Mouse (Mus musculus): Measurements from ENCODE around the gene Lpin2. TPM values are rescaled to one million over a fixed set of nuclear protein-coding genes. Genes with fewer than 3 reads are reported as not detected.

Lpin2 gene
- polyA plus RNA-seq, 1 experiment = 6.3 TPM

- peaks cover 2% of the 10 kb centered on the region; the same call in 1 of the 2 replicates for H3K4me1 ChIP-seq (ENCODE audit: control insufficient read depth, insufficient read depth, insufficient read length, low read length)
- H3K4me3 ChIP-seq (ENCODE audit: insufficient read depth, low read depth, low read length) = no peak overlapping the region
- no peak overlapping the region for H3K27ac ChIP-seq (replicated peaks; ENCODE audit: low read depth, low read length)
Measured at GRCm38 (mm10) chr17:71291897-71292420, 109.6 kb downstream of the Lpin2 start.

- Histone ChIP-seq H3K27ac (replicated peaks; ENCODE audit: low read depth, low read length) (no peak overlapping the region), H3K4me1 (ENCODE audit: control insufficient read depth, insufficient read depth, insufficient read length, low read length) (no peaks in the 10 kb centered on the region; the same call in 1 of the 2 replicates), H3K4me3 (ENCODE audit: insufficient read depth, low read depth, low read length) (no peak overlapping the region)
Measured at GRCm38 (mm10) chr17:71292897-71293296, 110.5 kb downstream of the Lpin2 start.

GRCm38 (mm10) chr17:71294570-71294969 is 112.2 kb downstream of the Lpin2 start:
- H3K27ac ChIP-seq (replicated peaks; ENCODE audit: low read depth, low read length) = no peak overlapping the region

More at GRCm38 (mm10) chr17:71294570-71294969, 112.2 kb downstream of the Lpin2 start:
- Histone ChIP-seq H3K4me1 (ENCODE audit: control insufficient read depth, insufficient read depth, insufficient read length, low read length) (no peaks in the 10 kb centered on the region; the same call in 1 of the 2 replicates), H3K4me3 (ENCODE audit: insufficient read depth, low read depth, low read length) (no peak overlapping the region)

Other genes starting within 250 kb of the Lpin2 start
- 10.1 and 21.6 TPM in 2 replicates for gene Myom1, start 179.9 kb upstream of the Lpin2 start, polyA plus RNA-seq (2012; ENCODE audit: insufficient read depth, insufficient read length, missing spikeins)
- 287 and 322 TPM in 2 replicates for gene Myl12a, start 179.7 kb upstream of the Lpin2 start, polyA plus RNA-seq (2012; ENCODE audit: insufficient read depth, insufficient read length, missing spikeins)
- 6.3 and 10.4 TPM in 2 replicates for gene Emilin2, start 129.4 kb downstream of the Lpin2 start, polyA plus RNA-seq (2012; ENCODE audit: insufficient read depth, insufficient read length, missing spikeins)

Data from brown adipose tissue, adult 24 weeks (tissue).